Mouse (Mus musculus) mesoderm, embryonic 11.5 days (tissue): Measurements from ENCODE around the gene Lingo1.

Source experiments
- DNase-seq: peaks from one replicate; pipeline ENCODE4 v3.0.0-alpha.2; 2012; ENCODE audit warnings: low read depth, low spot score

Lingo1 gene

DNA sequence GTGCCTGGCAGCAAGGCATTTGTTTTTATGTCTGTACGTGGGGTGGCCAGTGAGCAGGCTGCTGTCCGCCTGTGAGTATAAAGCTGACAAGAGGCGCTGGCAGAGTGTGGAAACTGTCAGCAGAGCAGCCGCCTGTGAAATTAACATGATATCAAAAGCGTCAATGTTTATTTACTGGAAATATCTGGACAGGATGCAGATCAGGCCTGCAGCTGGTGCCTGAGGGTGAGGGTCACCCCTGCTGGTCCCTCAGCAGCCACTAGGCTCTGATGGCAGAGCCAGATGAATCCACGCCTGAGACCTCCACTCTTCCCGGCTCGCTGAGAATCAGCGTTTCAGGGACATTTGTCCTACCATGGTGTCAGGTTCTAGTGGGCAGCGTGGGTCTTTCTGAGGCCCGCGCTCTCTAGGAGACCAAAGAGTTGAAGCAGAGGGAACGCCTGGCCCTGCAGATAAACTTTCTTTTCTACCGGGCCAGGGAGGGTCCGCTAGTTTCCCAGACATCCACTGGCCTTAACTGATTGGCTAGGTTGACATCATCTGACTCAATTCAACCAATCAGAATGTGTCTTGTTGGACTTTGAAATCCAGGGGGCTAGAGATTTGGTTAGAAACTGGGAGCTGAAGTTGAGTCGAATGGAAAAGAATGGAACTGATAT is 190.1 kb downstream of the Lingo1 start:
- DNase-seq: no peak

DNA sequence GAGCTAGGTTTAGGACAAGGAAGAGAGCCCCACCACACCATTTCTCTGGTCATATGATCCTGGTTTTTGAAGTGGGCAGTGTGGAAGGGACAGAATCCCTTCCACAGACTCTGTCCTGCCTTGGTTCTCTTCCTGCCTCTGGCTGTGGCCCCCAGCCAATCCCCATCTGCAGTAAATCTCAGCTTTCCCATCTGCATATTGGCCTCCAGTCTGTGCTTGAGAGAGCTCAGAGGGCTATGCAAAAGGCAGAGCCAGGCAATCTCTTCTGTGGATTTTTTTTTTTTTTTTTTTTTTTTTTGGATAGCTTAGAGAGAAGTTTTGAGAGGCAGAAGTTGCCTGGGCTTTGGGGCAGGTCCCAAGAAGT is 190.8 kb downstream of the Lingo1 start:
- DNase-seq: no peak

DNA sequence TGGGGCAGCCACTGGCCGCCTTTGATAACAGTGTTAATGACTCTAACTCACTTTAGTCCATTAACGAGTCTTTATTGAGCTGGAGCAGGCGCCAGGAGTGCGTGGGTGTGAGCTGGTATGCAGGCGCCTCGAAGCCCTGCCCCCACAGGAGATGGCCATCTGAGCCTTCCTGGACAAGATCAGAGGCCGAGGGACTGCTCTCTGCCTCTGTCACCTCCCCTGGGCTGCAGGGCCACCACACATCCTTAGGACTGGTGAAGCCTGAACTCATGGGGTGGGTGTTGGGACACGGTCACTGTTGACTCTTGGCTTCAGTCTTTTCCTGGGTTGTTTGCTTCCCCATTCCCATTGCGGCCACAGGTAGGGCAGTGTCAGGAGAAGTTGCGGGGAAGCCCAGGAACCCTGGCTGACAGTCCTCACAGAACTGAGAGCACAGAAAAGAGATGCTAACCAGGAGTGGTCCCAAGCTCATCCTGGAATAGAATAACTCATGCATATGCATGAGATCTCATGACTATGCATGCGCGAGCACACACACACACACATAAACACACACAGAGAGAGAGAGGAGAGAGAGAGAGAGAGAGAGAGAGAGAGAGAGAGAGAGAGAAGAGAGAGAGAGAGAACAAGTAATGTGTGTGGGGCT is 191.3 kb downstream of the Lingo1 start:
- no peak for DNase-seq

DNA sequence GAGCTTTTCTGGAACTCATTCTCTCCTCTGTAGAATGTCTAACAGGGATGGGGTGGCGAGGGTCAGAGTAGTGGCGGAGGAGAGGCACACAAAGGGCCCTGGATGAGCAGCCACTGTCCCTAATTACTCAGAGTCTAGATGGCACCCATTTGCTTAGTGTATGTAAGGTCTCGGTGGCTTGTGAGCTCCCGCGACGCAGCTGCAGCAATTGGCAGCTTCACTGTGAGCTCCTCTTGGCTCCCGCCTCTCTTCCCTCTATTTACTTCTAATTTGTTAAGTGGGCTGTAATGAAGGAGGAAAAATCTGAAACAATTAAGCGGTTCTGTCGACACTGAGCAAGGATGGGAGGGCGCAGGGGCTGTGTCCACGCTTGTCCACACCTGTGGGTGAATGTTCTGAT is 195.6 kb downstream of the Lingo1 start:
- DNase-seq: no peak

DNA sequence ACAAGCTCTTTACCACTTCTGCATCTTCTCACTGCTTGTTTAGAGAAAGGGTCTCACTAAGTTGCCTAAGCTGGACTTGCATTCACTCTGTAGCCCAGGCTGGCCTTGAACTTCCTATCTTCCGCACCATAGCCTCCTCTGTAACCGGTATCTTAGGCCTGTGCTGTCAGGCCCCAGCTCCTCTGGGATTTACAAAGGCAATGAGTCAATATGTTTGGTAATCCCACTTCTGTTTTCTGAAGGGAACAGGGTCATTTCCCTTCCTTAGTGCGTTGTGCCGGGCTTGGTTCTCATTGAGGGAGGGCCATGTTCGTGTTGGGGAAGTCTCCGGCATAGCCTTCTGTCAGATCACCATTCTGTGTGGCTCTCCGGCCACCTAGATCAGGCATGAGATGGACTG is 203.6 kb downstream of the Lingo1 start:
- no peak for DNase-seq

DNA sequence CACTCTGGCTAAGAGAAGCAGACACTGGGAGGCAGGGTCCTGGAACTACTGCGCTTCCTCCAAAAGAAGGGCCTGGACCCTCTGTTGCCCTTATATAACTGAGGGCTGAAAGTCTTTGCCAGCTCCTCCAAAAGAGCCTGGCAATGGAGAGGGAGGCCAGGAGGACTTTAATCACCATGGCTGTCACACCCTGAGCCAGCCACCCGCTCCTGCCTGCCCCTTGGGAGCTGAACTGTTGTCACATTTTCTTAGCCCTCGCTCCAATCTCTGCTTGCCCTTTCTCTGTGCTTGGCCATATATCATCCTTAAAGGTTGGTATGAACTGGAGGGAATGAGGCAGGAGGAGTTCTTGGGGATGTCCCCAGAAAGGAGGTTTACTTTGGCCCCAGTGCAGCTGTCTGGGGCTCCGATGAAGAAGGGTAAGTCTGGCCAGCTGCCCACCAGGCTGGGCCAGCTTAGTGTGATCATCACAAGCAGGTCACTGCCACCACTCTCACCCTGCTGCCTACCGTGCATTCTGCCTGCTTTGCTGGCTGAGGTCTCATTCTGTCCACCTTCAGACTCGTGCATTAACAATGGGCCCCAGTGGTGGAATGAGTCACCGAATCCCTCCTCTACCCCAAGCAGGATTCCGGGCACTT is 204.9 kb downstream of the Lingo1 start:
- DNase-seq: no peak

DNA sequence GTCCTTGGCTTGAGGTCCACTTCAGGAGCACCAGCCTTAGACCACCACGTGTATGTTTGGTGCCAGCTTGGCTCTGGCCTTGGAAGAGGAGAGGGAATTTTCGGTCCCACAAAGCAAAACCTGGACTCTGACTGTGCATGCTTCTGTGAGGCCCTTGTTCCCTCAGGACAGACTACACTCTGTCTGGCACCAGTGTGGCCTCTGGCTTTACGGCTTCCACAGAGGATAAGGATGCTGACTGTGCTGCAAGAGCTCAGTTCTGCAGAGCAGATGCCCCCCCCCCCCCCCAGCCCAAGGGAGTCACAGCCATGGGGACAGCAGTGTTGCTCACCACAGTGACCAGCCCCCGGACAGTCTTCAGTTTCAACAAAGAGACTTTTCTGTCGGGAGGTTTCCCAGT is 206.5 kb downstream of the Lingo1 start:
- DNase-seq: no peak

DNA sequence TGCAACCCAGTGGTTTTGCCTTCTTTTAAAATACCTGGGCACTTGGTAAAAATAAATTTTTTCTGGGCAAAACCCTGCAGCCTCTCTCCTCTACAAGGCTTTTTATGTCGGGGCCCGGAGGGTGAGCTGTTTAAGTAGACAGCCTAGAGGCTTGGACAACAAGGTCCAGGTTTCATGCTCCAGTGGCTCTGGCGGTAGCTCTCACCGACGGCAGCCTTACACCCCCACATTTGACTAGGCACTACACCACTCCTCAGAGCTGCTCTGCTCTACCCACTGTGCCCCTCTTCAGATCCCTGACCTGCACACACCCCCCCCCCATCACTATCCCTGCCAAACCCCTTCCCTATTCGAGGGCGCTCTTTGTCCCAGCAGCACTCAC is 212.2 kb downstream of the Lingo1 start:
- DNase-seq: no peak

DNA sequence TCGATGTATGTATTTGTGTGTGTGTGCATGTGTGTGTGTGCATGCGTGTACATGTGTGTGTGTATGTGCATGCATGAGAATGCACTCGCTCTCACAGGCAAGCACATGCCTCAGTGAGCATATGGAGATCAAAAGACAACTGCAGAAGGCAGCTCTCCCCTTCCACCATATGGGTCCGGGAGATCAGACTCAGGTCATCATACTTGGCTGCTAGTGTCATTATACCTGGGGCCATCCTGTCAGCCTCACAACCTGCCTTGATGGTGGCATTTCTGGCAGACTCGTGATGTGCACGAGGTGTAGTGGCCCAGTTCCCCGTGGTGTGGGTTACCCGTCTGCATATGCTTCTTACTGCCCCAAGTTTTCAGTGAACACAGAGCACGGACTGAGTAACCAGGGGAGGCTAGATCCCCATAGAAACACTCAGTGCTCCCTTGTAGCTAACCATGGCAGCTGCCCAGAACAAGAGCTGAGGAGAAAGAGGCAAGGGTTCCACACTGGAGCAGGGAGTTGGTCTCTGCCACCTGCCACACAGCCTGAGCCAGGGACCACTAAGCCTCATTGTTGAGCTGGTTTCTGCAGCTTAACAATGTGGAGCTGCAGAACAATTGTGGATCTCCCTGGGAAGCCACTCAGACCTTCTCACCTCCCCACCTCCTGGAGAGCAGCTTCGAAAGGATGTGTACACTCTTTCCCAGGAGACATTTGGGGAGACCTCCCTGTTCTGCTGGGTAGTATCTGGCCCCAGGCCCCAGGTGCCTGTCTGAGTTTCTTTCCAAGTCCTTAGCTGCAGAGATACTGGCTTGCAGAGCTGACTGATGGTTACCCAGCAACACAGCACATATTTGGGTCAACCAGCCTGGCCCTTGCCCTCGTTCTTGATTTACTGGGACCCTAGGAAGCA is 212.9 kb downstream of the Lingo1 start:
- DNase-seq: no peak

DNA sequence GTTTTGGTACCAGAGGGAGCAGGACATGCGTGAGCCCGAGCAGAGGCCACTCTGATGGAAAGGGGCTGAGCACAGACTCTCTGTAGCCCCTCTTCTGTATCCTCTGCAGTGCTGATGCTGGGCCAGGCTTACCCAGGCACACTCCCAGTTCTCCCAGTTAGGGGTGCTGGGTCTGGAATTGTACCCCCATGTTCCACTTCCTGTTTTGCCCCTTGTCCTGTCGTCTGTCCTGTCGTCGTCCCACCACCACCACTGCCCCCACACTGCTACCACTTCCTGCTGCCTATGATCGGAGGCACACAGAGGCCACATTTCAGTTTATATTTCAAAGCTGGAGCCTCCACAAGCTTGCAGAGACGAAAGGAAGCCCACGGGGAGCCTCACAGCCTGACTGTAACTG is 213.6 kb downstream of the Lingo1 start:
- DNase-seq: no peak

DNA sequence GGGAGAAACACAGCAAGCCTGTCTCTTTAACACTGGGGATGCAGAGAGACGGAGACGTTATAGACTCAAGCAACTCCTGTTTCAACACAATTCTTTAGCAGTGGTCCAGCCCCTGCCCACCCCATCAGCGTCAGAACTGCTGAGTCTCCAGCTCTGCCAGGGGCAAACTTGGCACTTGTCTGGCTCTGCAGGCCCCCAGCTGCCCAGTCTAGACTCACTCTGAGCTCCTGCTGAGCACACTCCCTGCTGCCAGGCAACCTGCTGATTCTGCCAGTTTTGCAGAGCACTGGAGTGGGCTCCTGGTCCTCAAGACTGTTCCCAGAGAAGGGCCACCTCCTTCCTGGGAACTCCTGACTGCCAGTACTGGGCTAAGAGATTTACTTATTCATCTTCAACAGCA is 214.6 kb downstream of the Lingo1 start:
- no peak for DNase-seq

DNA sequence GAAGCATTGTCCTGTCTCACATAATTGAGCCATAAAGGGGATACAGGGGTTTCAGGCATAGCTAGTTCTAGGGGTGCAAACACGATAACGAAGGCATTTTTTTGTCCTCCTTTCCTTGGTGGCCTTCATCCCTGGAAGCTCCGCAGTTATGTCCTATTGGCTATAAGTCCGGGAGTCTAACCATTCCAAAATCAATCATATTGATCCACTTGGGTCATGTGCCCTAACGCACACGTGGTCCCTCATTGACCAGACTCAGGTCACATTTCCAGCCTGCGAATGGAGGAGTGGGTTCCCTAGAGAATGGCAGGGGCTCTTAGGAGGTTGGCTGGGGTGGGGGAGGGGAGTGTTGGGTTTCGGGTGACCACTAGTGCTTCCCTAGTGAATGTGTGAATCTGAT is 215.3 kb downstream of the Lingo1 start:
- no peak for DNase-seq

DNA sequence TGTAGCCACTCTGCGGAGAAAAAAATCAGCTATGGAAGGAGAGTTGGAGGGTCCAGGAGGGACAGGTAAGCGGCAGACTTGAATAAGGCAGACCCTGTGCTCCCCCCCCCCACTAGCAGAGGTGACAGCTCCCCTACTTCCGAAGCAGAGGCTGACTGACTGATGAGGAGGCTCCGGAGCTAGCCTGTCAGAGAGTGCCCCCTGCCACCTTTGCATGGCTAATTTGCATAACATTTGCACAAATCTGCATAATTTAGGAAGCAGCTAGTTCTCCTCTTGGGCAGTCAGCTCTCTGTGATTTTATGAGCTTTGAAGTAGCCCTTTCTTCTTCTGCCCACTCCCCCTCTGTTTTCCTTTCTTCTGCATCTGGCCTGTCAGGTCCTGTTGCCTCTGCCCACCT is 216.2 kb downstream of the Lingo1 start:
- DNase-seq: no peak

DNA sequence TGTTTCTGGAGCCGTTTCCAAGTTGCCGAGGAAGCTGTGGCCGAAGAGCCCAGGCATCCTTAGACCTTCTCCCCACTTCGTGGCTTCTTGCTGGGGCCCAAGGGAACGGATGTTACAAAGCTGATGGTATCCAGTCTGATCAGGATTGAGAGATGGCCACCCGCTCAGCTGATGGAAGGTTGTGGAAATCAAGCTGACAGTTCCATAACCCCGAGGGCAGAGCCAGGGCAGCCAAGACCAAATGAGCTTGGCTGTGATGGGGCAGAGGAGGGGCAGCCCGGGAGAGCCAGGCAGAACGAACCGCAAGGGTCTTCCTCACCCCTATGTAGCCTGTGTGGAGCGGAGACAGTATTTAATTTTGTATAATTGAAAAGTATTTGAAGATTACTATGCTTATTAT is 218.9 kb downstream of the Lingo1 start:
- DNase-seq: no peak

DNA sequence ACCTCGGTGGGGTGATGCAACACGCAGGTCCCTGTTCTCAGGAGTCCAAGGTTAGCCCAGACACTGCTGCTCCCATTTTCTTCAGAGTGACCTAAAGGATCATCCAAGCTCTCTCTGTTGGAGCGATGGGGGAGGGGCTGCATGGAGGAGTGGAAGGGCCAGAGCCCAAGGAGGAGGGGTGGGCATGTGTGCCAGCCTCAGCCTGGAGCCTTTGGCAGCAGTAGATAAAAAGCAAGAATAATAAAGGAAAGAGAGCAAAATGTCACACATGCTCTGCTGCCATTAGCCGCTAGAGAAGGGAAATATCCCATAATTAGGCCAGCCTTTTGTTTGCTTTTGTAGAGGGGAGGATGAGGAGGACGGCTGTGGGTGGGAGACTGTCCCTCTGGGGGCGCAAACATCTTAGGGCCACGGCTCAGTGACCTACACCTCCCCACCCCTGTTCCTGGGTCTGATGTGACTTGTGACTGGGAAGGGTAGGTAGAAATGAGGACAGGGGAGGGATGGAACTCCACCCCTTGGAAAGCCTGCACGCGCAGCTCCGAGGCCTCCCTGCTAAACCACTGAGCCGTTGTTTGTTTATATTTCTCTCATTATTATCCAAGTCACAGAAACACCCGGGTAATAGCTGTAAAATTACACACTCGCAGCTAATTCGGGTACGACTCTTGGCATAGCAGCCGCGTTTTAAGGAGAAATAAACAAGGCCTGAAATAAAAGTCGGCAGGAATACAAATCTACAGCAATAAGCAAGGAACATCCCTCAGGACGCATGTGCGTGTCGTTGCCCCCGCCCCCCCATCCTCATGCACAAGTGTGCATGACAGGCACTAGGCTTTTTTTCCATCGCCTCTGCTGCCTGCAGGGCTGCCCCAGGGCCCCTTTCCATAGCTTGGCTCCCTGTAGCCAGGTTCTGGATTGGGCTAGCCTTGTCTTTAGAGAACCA is 223.5 kb downstream of the Lingo1 start:
- no peak for DNase-seq
